Mouse (Mus musculus) forebrain, embryonic 14.5 days (tissue): ENCODE data around the gene Caml. TPM values are rescaled to one million over a fixed set of nuclear protein-coding genes. Genes with fewer than 3 reads are reported as not detected.
A peak's percentile ranks its signal among the peaks of the same experiment; 100 is the strongest.
"Not testable (repeated sequence)": the region's sequence is repeated elsewhere in the genome, so short reads cannot be mapped to it uniquely, and the experiment has no call there.

Experiments used
- ATAC-seq: fragments of 200-750 bp; cut with Nextera tagmentation; 2 replicates; pipeline ENCODE4 v1.8.0; 2017; ENCODE audit warnings: mild to moderate bottlenecking, moderate library complexity
- DNase-seq: peaks from one replicate; pipeline ENCODE4 v3.0.0-alpha.2; 2015; ENCODE audit warnings: low spot score
- H3K27ac ChIP-seq: fragments of 300-500 bp; sonication (generic); 2 replicates; pipeline ENCODE4 v1.5.1; 2014; ENCODE audit warnings: low read depth, mild to moderate bottlenecking, control low read depth, low read length, moderate library complexity
- H3K27me3 ChIP-seq: fragments of 300-500 bp; sonication (generic); replicated peaks from 2 replicates; pipeline ENCODE4 v1.6.1; 2014; ENCODE audit warnings: low read length, control low read depth, mixed read lengths; ENCODE audit not compliant: control insufficient read depth, insufficient read depth
- H3K36me3 ChIP-seq: fragments of 300-500 bp; sonication (generic); 2 replicates; pipeline ENCODE4 v1.6.1; 2014; ENCODE audit warnings: low read length, control low read depth; ENCODE audit not compliant: control insufficient read depth, insufficient read depth
- H3K4me1 ChIP-seq: fragments of 300-500 bp; sonication (generic); 2 replicates; pipeline ENCODE4 v1.6.1; 2014; ENCODE audit warnings: antibody characterized with exemption, low read length, control low read depth; ENCODE audit not compliant: control insufficient read depth, insufficient read depth
- H3K4me2 ChIP-seq: fragments of 300-500 bp; sonication (generic); 2 replicates; pipeline ENCODE4 v1.6.1; 2014; ENCODE audit warnings: mild to moderate bottlenecking, control low read depth, low read length
- H3K4me3 ChIP-seq: fragments of 300-500 bp; sonication (generic); 2 replicates; pipeline ENCODE4 v1.5.1; 2014; ENCODE audit warnings: low read depth, low read length, control low read depth
- H3K9ac ChIP-seq: fragments of 300-500 bp; sonication (generic); 2 replicates; pipeline ENCODE4 v1.6.1; 2014; ENCODE audit warnings: mild to moderate bottlenecking, low read length, control low read depth, moderate library complexity
- H3K9me3 ChIP-seq: fragments of 300-500 bp; sonication (generic); replicated peaks from 2 replicates; pipeline ENCODE4 v1.6.1; 2016; ENCODE audit warnings: low read length, control low read depth, mixed read lengths; ENCODE audit not compliant: control insufficient read depth
- WGBS: fragments of 180-500 bp; shearing (Covaris S2); extraction: QIAGEN DNeasy Blood & Tissue Kit; methylation state at CpG from one replicate; pipeline ENCODE4 v1.1.7; 2014; 5-methylcytosine and 5-hydroxymethylcytosine counted together
- polyA plus RNA-seq: library from polyadenylated mRNA; unstranded; fragments of >200 nt; fragmentation: Nextera tagmentation; extraction: Ambion mirVana; gene quantifications from 2 replicates; pipeline ENCODE4 v1.2.1, GENCODE M21; 2014

Caml gene
- polyA plus RNA-seq, 1 experiment from 2014 or later: 92.9 TPM

GRCm38 (mm10) chr13:55607624-55608006 is 15.2 kb upstream of the Caml start:
- ATAC-seq (no peak), DNase-seq (no peak)
- Histone ChIP-seq H3K9me3 (no peaks in the 10 kb centered on the region), H3K4me3 (no peak overlapping the region), H3K4me2 (no peak overlapping the region), H3K27me3 (no peaks in the 10 kb centered on the region), H3K36me3 (peaks cover 56% of the 10 kb centered on the region), H3K27ac (no peak overlapping the region), H3K4me1 (no peaks in the 10 kb centered on the region), H3K9ac (no peak overlapping the region)
- WGBS: 88% methylated on average over 2 of the region's 2 CpGs

GRCm38 (mm10) chr13:55611996-55612395 is 10.8 kb upstream of the Caml start:
- Histone ChIP-seq H3K4me3 (no peak overlapping the region), H3K9ac (no peak overlapping the region), H3K4me1 (no peaks in the 10 kb centered on the region), H3K4me2 (no peak overlapping the region), H3K27ac (no peak overlapping the region), H3K9me3 (no peaks in the 10 kb centered on the region), H3K27me3 (no peaks in the 10 kb centered on the region), H3K36me3 (peaks cover 38% of the 10 kb centered on the region)
- WGBS: 90% methylated on average over 7 of the region's 7 CpGs
- DNase-seq (no peak), ATAC-seq (no peak)

- 44% methylated on average over 5 of the region's 5 CpGs for WGBS
- no peak overlapping the region for H3K27ac ChIP-seq
- H3K36me3 ChIP-seq: peaks cover 25% of the 10 kb centered on the region
- ATAC-seq (no peak), DNase-seq (no peak)
- no peaks in the 10 kb centered on the region for H3K4me1 ChIP-seq
- no peaks in the 10 kb centered on the region for H3K9me3 ChIP-seq
- no peaks in the 10 kb centered on the region for H3K27me3 ChIP-seq
- no peak overlapping the region for H3K4me2 ChIP-seq
- H3K4me3 ChIP-seq: no peak overlapping the region
- H3K9ac ChIP-seq: no peak overlapping the region
Observed at GRCm38 (mm10) chr13:55613471-55613870, 9.3 kb upstream of the Caml start.

- ATAC-seq (no peak), DNase-seq (no peak)
- Histone ChIP-seq H3K9ac (no peak overlapping the region), H3K4me1 (peaks cover 14% of the 10 kb centered on the region), H3K36me3 (no peaks in the 10 kb centered on the region), H3K9me3 (no peaks in the 10 kb centered on the region), H3K27me3 (no peaks in the 10 kb centered on the region), H3K27ac (no peak overlapping the region), H3K4me3 (no peak overlapping the region), H3K4me2 (no peak overlapping the region)
- 96% methylated on average over 4 of the region's 4 CpGs for WGBS
Observed at GRCm38 (mm10) chr13:55619328-55619727, 3.5 kb upstream of the Caml start.

GRCm38 (mm10) chr13:55620275-55620674 is 2.5 kb upstream of the Caml start:
- ATAC-seq (no peak), DNase-seq (no peak)
- Histone ChIP-seq H3K9ac (no peak overlapping the region), H3K4me1 (peaks cover 16% of the 10 kb centered on the region), H3K27ac (no peak overlapping the region), H3K36me3 (peaks cover 6% of the 10 kb centered on the region; the same call in 1 of the 2 replicates), H3K9me3 (no peaks in the 10 kb centered on the region), H3K4me3 (no peak overlapping the region), H3K4me2 (no peak overlapping the region), H3K27me3 (no peaks in the 10 kb centered on the region)
- 79% methylated on average over 2 of the region's 2 CpGs for WGBS

GRCm38 (mm10) chr13:55622156-55622648 is 603 bp upstream of the Caml start:
- WGBS: 26% methylated on average over 20 of the region's 20 CpGs
- DNase-seq: not testable (repeated sequence)

GRCm38 (mm10) chr13:55634639-55635127 is 11.9 kb downstream of the Caml start, which contains the start of gene Ddx46:
Ddx46 (plus strand) TSS chr13:55635027.
- WGBS: 6% methylated on average over 30 of the region's 30 CpGs
- Histone ChIP-seq H3K36me3 (peaks cover 52% of the 10 kb centered on the region), H3K27ac (peak within 1 kb of the TSS; percentile 52), H3K9ac (peak within 1 kb of the TSS; percentile 91), H3K4me1 (peaks cover 9% of the 10 kb centered on the region), H3K4me3 (peak within 1 kb of the TSS; percentile 98), H3K27me3 (no peaks in the 10 kb centered on the region), H3K4me2 (peak within 1 kb of the TSS; percentile 84), H3K9me3 (no peaks in the 10 kb centered on the region)
- ATAC-seq (peak; percentile 92), DNase-seq (peak; percentile 90)

More at GRCm38 (mm10) chr13:55622156-55622648, 603 bp upstream of the Caml start:
- Histone ChIP-seq H3K4me2 (peak overlapping the region; percentile 76), H3K36me3 (peaks cover 17% of the 10 kb centered on the region), H3K4me3 (peak overlapping the region; percentile 84), H3K9ac (peak overlapping the region; percentile 90), H3K27ac (peak overlapping the region; percentile 86; the same call in 1 of the 2 replicates), H3K4me1 (peaks cover 16% of the 10 kb centered on the region)
- peak; percentile 7; the same call in 1 of the 2 replicates for ATAC-seq
- not testable (repeated sequence) for H3K9me3 ChIP-seq, H3K27me3 ChIP-seq

- under 1% methylated on average over 40 of the region's 40 CpGs for WGBS
- peak overlapping the region; percentile 84 for H3K4me2 ChIP-seq
- peaks cover 9% of the 10 kb centered on the region for H3K4me1 ChIP-seq
- H3K4me3 ChIP-seq: peak overlapping the region; percentile 98
- H3K27me3 ChIP-seq: no peaks in the 10 kb centered on the region
- H3K9me3 ChIP-seq: no peaks in the 10 kb centered on the region
- peaks cover 54% of the 10 kb centered on the region for H3K36me3 ChIP-seq
- H3K27ac ChIP-seq: peak overlapping the region; percentile 52
- peak overlapping the region; percentile 91 for H3K9ac ChIP-seq
- ATAC-seq: peak; percentile 71; the same call in 1 of the 2 replicates
- peak; percentile 5 for DNase-seq
Observed at GRCm38 (mm10) chr13:55635146-55635571, 12.4 kb downstream of the Caml start.

- Histone ChIP-seq H3K4me1 (peaks cover 9% of the 10 kb centered on the region), H3K4me3 (no peak overlapping the region), H3K9ac (no peak overlapping the region), H3K27ac (no peak overlapping the region), H3K9me3 (no peaks in the 10 kb centered on the region), H3K27me3 (no peaks in the 10 kb centered on the region), H3K4me2 (peak overlapping the region; percentile 84), H3K36me3 (peaks cover 56% of the 10 kb centered on the region)
- DNase-seq: no peak
- no peak for ATAC-seq
- WGBS: 90% methylated on average over 14 of the region's 14 CpGs
Observed at GRCm38 (mm10) chr13:55636185-55636983, 13.6 kb downstream of the Caml start.
